Mouse (Mus musculus) forebrain, embryonic 13.5 days (tissue): ENCODE measurements at regions not wholly inside any gene's neighbourhood (a gene's known extent, or its start where the extent isn't known, plus 50 kb on each side); places are given as distances from the start of the nearest gene placed in this dataset.

Experiments
- ATAC-seq: fragments of 200-750 bp; cut with Nextera tagmentation; 2 replicates; pipeline ENCODE4 v1.8.0; 2017
- H3K27ac ChIP-seq: fragments of 300-500 bp; sonication (generic); 2 replicates; pipeline ENCODE4 v1.5.1; 2015; ENCODE audit warnings: inconsistent platforms, mild to moderate bottlenecking, moderate library complexity
- H3K27me3 ChIP-seq: fragments of 300-500 bp; sonication (generic); 2 replicates; pipeline ENCODE4 v1.6.1; 2015; ENCODE audit warnings: mild to moderate bottlenecking, inconsistent platforms
- H3K36me3 ChIP-seq: fragments of 300-500 bp; sonication (generic); 2 replicates; pipeline ENCODE4 v1.6.1; 2015; ENCODE audit warnings: mild to moderate bottlenecking, inconsistent platforms; ENCODE audit not compliant: poor library complexity, severe bottlenecking
- H3K4me1 ChIP-seq: fragments of 300-500 bp; sonication (generic); 2 replicates; pipeline ENCODE4 v1.6.1; 2015; ENCODE audit warnings: inconsistent platforms
- H3K4me2 ChIP-seq: fragments of 300-500 bp; sonication (generic); 2 replicates; pipeline ENCODE4 v1.6.1; 2015; ENCODE audit warnings: inconsistent platforms, mild to moderate bottlenecking, moderate library complexity
- H3K4me3 ChIP-seq: fragments of 300-500 bp; sonication (generic); 2 replicates; pipeline ENCODE4 v1.5.1; 2015; ENCODE audit warnings: mild to moderate bottlenecking, inconsistent platforms
- H3K9ac ChIP-seq: fragments of 300-500 bp; sonication (generic); 2 replicates; pipeline ENCODE4 v1.6.1; 2015; ENCODE audit warnings: mild to moderate bottlenecking, inconsistent platforms
- H3K9me3 ChIP-seq: fragments of 300-500 bp; sonication (generic); replicated peaks from 2 replicates; pipeline ENCODE4 v1.6.1; 2016; ENCODE audit warnings: inconsistent platforms
- WGBS: fragments of 180-500 bp; shearing (Covaris S2); methylation state at CpG from one replicate; pipeline ENCODE4 v1.1.7; 2015; 5-methylcytosine and 5-hydroxymethylcytosine counted together

- H3K4me3 ChIP-seq = no peak overlapping the region
- no peaks in the 10 kb centered on the region for H3K27me3 ChIP-seq
- H3K4me1 ChIP-seq = peaks cover 7% of the 10 kb centered on the region; the same call in 1 of the 2 replicates
- no peaks in the 10 kb centered on the region for H3K9me3 ChIP-seq
- no peak overlapping the region for H3K27ac ChIP-seq
- no peak for ATAC-seq
- no peak overlapping the region for H3K4me2 ChIP-seq
- H3K36me3 ChIP-seq = no peaks in the 10 kb centered on the region
- 90% methylated on average over 10 of the region's 10 CpGs for WGBS
- H3K9ac ChIP-seq = no peak overlapping the region
These were observed 85.4 kb upstream of the 1700024P04Rik start for GRCm38 (mm10) chr13:99069767-99070166.

- Histone ChIP-seq H3K9me3 (no peaks in the 10 kb centered on the region), H3K27me3 (no peaks in the 10 kb centered on the region), H3K4me1 (peaks cover 10% of the 10 kb centered on the region; the same call in 1 of the 2 replicates), H3K4me2 (no peak overlapping the region), H3K27ac (no peak overlapping the region), H3K4me3 (no peak overlapping the region), H3K36me3 (no peaks in the 10 kb centered on the region), H3K9ac (no peak overlapping the region)
- WGBS = 93% methylated on average over 1 of the region's 1 CpGs
- ATAC-seq = no peak
These were observed 83.1 kb upstream of the 1700024P04Rik start for GRCm38 (mm10) chr13:99067504-99067903.

GRCm38 (mm10) chr13:99063431-99063830 is 79.1 kb upstream of the 1700024P04Rik start:
- Histone ChIP-seq H3K27me3 (no peaks in the 10 kb centered on the region), H3K27ac (no peak overlapping the region), H3K4me2 (no peak overlapping the region), H3K36me3 (no peaks in the 10 kb centered on the region), H3K4me1 (0 out of 2 replicates have a peak, but pooled peaks cover 3% of the 10 kb centered on the region), H3K4me3 (no peak overlapping the region), H3K9me3 (no peaks in the 10 kb centered on the region), H3K9ac (no peak overlapping the region)
- no peak for ATAC-seq
- 64% methylated on average over 4 of the region's 4 CpGs for WGBS

- no peak for ATAC-seq
- H3K9me3 ChIP-seq = no peaks in the 10 kb centered on the region
- WGBS = 27% methylated on average over 3 of the region's 3 CpGs
These were observed 78.6 kb upstream of the 1700024P04Rik start for GRCm38 (mm10) chr13:99062936-99063335.

GRCm38 (mm10) chr13:99058131-99058970 is 74.0 kb upstream of the 1700024P04Rik start:
- H3K4me2 ChIP-seq = no peak overlapping the region
- no peaks in the 10 kb centered on the region for H3K9me3 ChIP-seq
- H3K27me3 ChIP-seq = no peaks in the 10 kb centered on the region
- no peaks in the 10 kb centered on the region for H3K4me1 ChIP-seq
- no peak overlapping the region for H3K27ac ChIP-seq
- H3K4me3 ChIP-seq = no peak overlapping the region
- 92% methylated on average over 13 of the region's 13 CpGs for WGBS
- no peaks in the 10 kb centered on the region for H3K36me3 ChIP-seq
- H3K9ac ChIP-seq = no peak overlapping the region
- ATAC-seq = no peak

More at GRCm38 (mm10) chr13:99062936-99063335, 78.6 kb upstream of the 1700024P04Rik start:
- Histone ChIP-seq H3K27me3 (no peaks in the 10 kb centered on the region), H3K4me1 (0 out of 2 replicates have a peak, but pooled peaks cover 3% of the 10 kb centered on the region), H3K4me3 (no peak overlapping the region), H3K4me2 (no peak overlapping the region), H3K9ac (no peak overlapping the region), H3K27ac (no peak overlapping the region), H3K36me3 (no peaks in the 10 kb centered on the region)

GRCm38 (mm10) chr13:99057696-99058095 is 73.3 kb upstream of the 1700024P04Rik start:
- Histone ChIP-seq H3K4me1 (no peaks in the 10 kb centered on the region), H3K36me3 (no peaks in the 10 kb centered on the region), H3K4me2 (no peak overlapping the region), H3K9ac (no peak overlapping the region), H3K27me3 (no peaks in the 10 kb centered on the region), H3K27ac (no peak overlapping the region), H3K9me3 (no peaks in the 10 kb centered on the region), H3K4me3 (no peak overlapping the region)
- WGBS = 91% methylated on average over 6 of the region's 6 CpGs
- no peak for ATAC-seq

- Histone ChIP-seq H3K36me3 (no peaks in the 10 kb centered on the region), H3K27me3 (no peaks in the 10 kb centered on the region), H3K9ac (no peak overlapping the region), H3K4me3 (no peak overlapping the region), H3K9me3 (no peaks in the 10 kb centered on the region), H3K4me2 (no peak overlapping the region), H3K27ac (no peak overlapping the region), H3K4me1 (no peaks in the 10 kb centered on the region)
- 84% methylated on average over 3 of the region's 3 CpGs for WGBS
- no peak for ATAC-seq
These were observed 72.9 kb upstream of the 1700024P04Rik start for GRCm38 (mm10) chr13:99057293-99057588.

GRCm38 (mm10) chr13:99056432-99057292 is 72.3 kb upstream of the 1700024P04Rik start:
- WGBS = 75% methylated on average over 19 of the region's 19 CpGs
- no peak overlapping the region for H3K9ac ChIP-seq
- H3K4me1 ChIP-seq = no peaks in the 10 kb centered on the region
- H3K4me2 ChIP-seq = no peak overlapping the region
- no peaks in the 10 kb centered on the region for H3K36me3 ChIP-seq
- no peak for ATAC-seq
- no peaks in the 10 kb centered on the region for H3K9me3 ChIP-seq
- H3K27me3 ChIP-seq = no peaks in the 10 kb centered on the region
- no peak overlapping the region for H3K27ac ChIP-seq
- H3K4me3 ChIP-seq = no peak overlapping the region

GRCm38 (mm10) chr13:99055609-99056321 is 71.4 kb upstream of the 1700024P04Rik start:
- 53% methylated on average over 11 of the region's 11 CpGs for WGBS
- no peaks in the 10 kb centered on the region for H3K27me3 ChIP-seq
- no peak overlapping the region for H3K4me2 ChIP-seq
- no peak overlapping the region for H3K27ac ChIP-seq
- no peak overlapping the region for H3K4me3 ChIP-seq
- H3K4me1 ChIP-seq = no peaks in the 10 kb centered on the region
- ATAC-seq = no peak
- H3K9ac ChIP-seq = no peak overlapping the region
- H3K9me3 ChIP-seq = no peaks in the 10 kb centered on the region
- no peaks in the 10 kb centered on the region for H3K36me3 ChIP-seq

GRCm38 (mm10) chr13:99052076-99052475 is 67.7 kb upstream of the 1700024P04Rik start:
- Histone ChIP-seq H3K4me2 (no peak overlapping the region), H3K27me3 (no peaks in the 10 kb centered on the region), H3K9ac (no peak overlapping the region), H3K9me3 (no peaks in the 10 kb centered on the region), H3K4me3 (no peak overlapping the region), H3K4me1 (no peaks in the 10 kb centered on the region), H3K27ac (no peak overlapping the region), H3K36me3 (no peaks in the 10 kb centered on the region)
- WGBS = 93% methylated on average over 1 of the region's 1 CpGs
- no peak for ATAC-seq

GRCm38 (mm10) chr13:99049699-99050098 is 65.3 kb upstream of the 1700024P04Rik start:
- Histone ChIP-seq H3K4me1 (no peaks in the 10 kb centered on the region), H3K4me3 (no peak overlapping the region), H3K36me3 (no peaks in the 10 kb centered on the region), H3K9me3 (no peaks in the 10 kb centered on the region), H3K9ac (no peak overlapping the region), H3K27ac (no peak overlapping the region), H3K27me3 (no peaks in the 10 kb centered on the region), H3K4me2 (no peak overlapping the region)
- WGBS = 64% methylated on average over 4 of the region's 4 CpGs
- ATAC-seq = no peak

GRCm38 (mm10) chr13:99048651-99049100 is 64.3 kb upstream of the 1700024P04Rik start:
- no peak overlapping the region for H3K4me2 ChIP-seq
- no peak overlapping the region for H3K27ac ChIP-seq
- H3K4me1 ChIP-seq = no peaks in the 10 kb centered on the region
- H3K27me3 ChIP-seq = no peaks in the 10 kb centered on the region
- no peak overlapping the region for H3K9ac ChIP-seq
- H3K4me3 ChIP-seq = no peak overlapping the region
- WGBS = 85% methylated on average over 5 of the region's 5 CpGs
- no peak for ATAC-seq
- no peaks in the 10 kb centered on the region for H3K9me3 ChIP-seq
- no peaks in the 10 kb centered on the region for H3K36me3 ChIP-seq
